Mouse (Mus musculus): ENCODE data around the gene Vwa8. TPM values are rescaled to one million over a fixed set of nuclear protein-coding genes. Genes with fewer than 3 reads are reported as not detected.

Vwa8 gene
- polyA plus RNA-seq, 1 experiment, result 13.9 TPM

DNA sequence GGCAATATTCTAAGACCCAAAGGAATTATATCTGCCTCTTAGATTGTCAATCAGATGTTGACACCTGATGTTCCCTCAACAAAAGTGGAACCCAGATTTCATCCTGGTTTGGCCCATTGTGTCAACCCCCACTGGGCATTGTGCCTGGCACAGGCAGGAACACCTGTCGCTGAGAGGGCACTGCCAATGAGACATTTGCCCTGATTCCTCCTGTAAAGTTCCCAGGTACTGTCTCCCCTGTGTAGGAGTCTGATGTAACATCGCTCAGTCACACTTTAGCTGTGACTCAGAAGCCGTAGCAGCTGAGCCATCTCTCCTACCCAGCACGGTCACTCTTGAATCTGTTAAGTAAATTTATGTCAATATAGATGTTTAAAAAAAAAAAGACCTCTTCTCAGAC is 382.8 kb downstream of the Vwa8 start:
- no peaks in the 10 kb centered on the region for H3K36me3 ChIP-seq (ENCODE audit: control insufficient read depth, insufficient read depth)
- no peaks in the 10 kb centered on the region for H3K79me3 ChIP-seq (ENCODE audit: low read depth)
- no peaks in the 10 kb centered on the region for H3K79me2 ChIP-seq (ENCODE audit: control insufficient read depth, insufficient read depth)
- peaks cover 13% of the 10 kb centered on the region for H3K27me3 ChIP-seq (ENCODE audit: control insufficient read depth, insufficient read depth, insufficient read length)
- H3K4me3 ChIP-seq (ENCODE audit: insufficient read depth, poor library complexity, severe bottlenecking), result no peak overlapping the region
- no peak overlapping the region for H3ac ChIP-seq (ENCODE audit: control insufficient read depth, insufficient read length, low read depth)
- TF ChIP-seq CTCF (IDR thresholded peaks at IDR 0.05; ENCODE audit: control insufficient read depth, insufficient read depth, insufficient read length) (no peak), MYOD1 (IDR thresholded peaks at IDR 0.05; ENCODE audit: control insufficient read depth, insufficient read length, low read depth) (no peak)

DNA sequence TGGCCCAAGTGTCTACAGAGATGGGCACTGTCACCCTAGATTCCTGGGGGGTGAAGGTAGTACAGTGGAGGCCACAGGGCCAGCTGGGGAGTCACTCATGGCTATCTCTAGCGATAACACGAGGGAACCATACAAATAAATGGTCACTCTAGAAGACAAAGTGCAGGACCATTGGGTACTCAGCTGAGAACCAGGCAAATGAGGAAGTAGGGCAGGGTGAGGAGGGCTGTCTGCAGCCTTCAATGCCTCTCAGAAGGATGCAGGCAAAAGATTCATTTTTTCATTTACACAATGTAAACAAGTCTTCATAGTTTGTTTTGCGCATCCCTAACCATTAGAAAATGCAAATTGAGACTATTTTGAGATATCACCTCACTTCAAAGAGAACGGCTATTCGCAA is 384.8 kb downstream of the Vwa8 start:
- Histone ChIP-seq H3K79me3 (ENCODE audit: low read depth) (no peaks in the 10 kb centered on the region), H3K4me3 (ENCODE audit: insufficient read depth, poor library complexity, severe bottlenecking) (no peak overlapping the region), H3K36me3 (ENCODE audit: control insufficient read depth, insufficient read depth) (no peaks in the 10 kb centered on the region), H3ac (ENCODE audit: control insufficient read depth, insufficient read length, low read depth) (no peak overlapping the region), H3K79me2 (ENCODE audit: control insufficient read depth, insufficient read depth) (no peaks in the 10 kb centered on the region), H3K27me3 (ENCODE audit: control insufficient read depth, insufficient read depth, insufficient read length) (peaks cover 13% of the 10 kb centered on the region)
- TF ChIP-seq MAX (IDR thresholded peaks at IDR 0.05) (no peak), MYOD1 (IDR thresholded peaks at IDR 0.05; ENCODE audit: control insufficient read depth, insufficient read length, low read depth) (no peak), CEBPB (IDR thresholded peaks at IDR 0.05; ENCODE audit: low read depth) (no peak), MYOG (IDR thresholded peaks at IDR 0.05; ENCODE audit: control insufficient read depth, extremely low read depth, insufficient read length) (no peak), CTCF (IDR thresholded peaks at IDR 0.05; ENCODE audit: control insufficient read depth, insufficient read depth, insufficient read length) (no peak), FOSL1 (IDR thresholded peaks at IDR 0.05; ENCODE audit: insufficient read depth, low read length, poor library complexity, severe bottlenecking) (no peak), USF1 (IDR thresholded peaks at IDR 0.05; ENCODE audit: low read depth) (no peak)

DNA sequence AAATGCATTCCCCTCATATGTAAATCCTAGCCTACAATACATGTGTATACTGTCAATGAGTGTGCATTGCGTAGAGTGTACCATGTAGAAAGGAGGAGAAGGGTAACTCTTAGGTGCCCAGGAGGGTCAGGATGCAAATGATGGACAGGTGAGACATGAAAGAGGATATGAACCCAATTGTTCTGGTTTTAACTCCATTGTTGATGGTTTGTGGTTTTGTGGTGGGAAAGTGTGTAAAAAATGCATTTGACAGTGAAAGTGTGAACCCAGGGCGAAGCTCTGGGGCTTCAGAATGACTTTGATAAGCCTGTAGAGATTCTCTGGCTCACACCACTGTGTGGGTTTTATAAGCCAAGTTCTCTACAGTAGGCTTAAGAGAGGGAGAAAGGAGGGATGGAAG is 385.7 kb downstream of the Vwa8 start:
- peaks cover 13% of the 10 kb centered on the region for H3K27me3 ChIP-seq (ENCODE audit: control insufficient read depth, insufficient read depth, insufficient read length)
- H3K36me3 ChIP-seq (ENCODE audit: control insufficient read depth, insufficient read depth), result no peaks in the 10 kb centered on the region
- no peaks in the 10 kb centered on the region for H3K79me2 ChIP-seq (ENCODE audit: control insufficient read depth, insufficient read depth)
- no peak overlapping the region for H3K4me3 ChIP-seq (ENCODE audit: insufficient read depth, poor library complexity, severe bottlenecking)
- H3ac ChIP-seq (ENCODE audit: control insufficient read depth, insufficient read length, low read depth), result no peak overlapping the region
- no peaks in the 10 kb centered on the region for H3K79me3 ChIP-seq (ENCODE audit: low read depth)
- TF ChIP-seq USF1 (IDR thresholded peaks at IDR 0.05; ENCODE audit: low read depth), result no peak
- TF ChIP-seq MYOG (IDR thresholded peaks at IDR 0.05; ENCODE audit: control insufficient read depth, extremely low read depth, insufficient read length), result no peak
- no peak for TF ChIP-seq FOSL1 (IDR thresholded peaks at IDR 0.05; ENCODE audit: insufficient read depth, low read length, poor library complexity, severe bottlenecking)
- no peak for TF ChIP-seq MYOD1 (IDR thresholded peaks at IDR 0.05; ENCODE audit: control insufficient read depth, insufficient read length, low read depth)
- no peak for TF ChIP-seq CTCF (IDR thresholded peaks at IDR 0.05; ENCODE audit: control insufficient read depth, insufficient read depth, insufficient read length)
- TF ChIP-seq CEBPB (IDR thresholded peaks at IDR 0.05; ENCODE audit: low read depth), result no peak
- TF ChIP-seq MAX (IDR thresholded peaks at IDR 0.05), result no peak

DNA sequence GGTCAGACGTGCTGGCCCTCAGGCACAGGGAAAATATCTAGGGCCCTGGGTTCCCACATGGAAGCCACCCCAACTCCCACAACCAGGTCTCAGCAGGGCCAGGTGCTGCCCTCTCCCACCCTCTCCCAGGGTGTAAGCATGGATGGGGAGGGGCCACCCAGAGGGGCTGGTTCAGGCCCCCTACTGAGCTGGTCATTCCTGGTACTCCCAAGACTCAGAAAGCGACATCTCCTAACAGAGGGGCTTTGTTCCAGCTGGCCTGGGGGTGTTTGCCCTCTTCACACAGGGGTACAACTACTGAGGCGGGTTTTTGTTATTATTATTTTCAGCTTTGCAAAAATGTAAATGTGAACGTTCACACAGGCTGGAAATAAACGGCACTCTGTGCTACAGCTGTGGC is 386.3 kb downstream of the Vwa8 start:
- Histone ChIP-seq H3K79me3 (ENCODE audit: low read depth) (no peaks in the 10 kb centered on the region), H3K36me3 (ENCODE audit: control insufficient read depth, insufficient read depth) (no peaks in the 10 kb centered on the region), H3K27me3 (ENCODE audit: control insufficient read depth, insufficient read depth, insufficient read length) (peaks cover 13% of the 10 kb centered on the region), H3K79me2 (ENCODE audit: control insufficient read depth, insufficient read depth) (no peaks in the 10 kb centered on the region), H3ac (ENCODE audit: control insufficient read depth, insufficient read length, low read depth) (no peak overlapping the region), H3K4me3 (ENCODE audit: insufficient read depth, poor library complexity, severe bottlenecking) (no peak overlapping the region)
- TF ChIP-seq CEBPB (IDR thresholded peaks at IDR 0.05; ENCODE audit: low read depth) (no peak), FOSL1 (IDR thresholded peaks at IDR 0.05; ENCODE audit: insufficient read depth, low read length, poor library complexity, severe bottlenecking) (no peak), MAX (IDR thresholded peaks at IDR 0.05) (no peak), MYOD1 (IDR thresholded peaks at IDR 0.05; ENCODE audit: control insufficient read depth, insufficient read length, low read depth) (no peak), USF1 (IDR thresholded peaks at IDR 0.05; ENCODE audit: low read depth) (no peak), CTCF (IDR thresholded peaks at IDR 0.05; ENCODE audit: control insufficient read depth, insufficient read depth, insufficient read length) (no peak), MYOG (IDR thresholded peaks at IDR 0.05; ENCODE audit: control insufficient read depth, extremely low read depth, insufficient read length) (no peak)

DNA sequence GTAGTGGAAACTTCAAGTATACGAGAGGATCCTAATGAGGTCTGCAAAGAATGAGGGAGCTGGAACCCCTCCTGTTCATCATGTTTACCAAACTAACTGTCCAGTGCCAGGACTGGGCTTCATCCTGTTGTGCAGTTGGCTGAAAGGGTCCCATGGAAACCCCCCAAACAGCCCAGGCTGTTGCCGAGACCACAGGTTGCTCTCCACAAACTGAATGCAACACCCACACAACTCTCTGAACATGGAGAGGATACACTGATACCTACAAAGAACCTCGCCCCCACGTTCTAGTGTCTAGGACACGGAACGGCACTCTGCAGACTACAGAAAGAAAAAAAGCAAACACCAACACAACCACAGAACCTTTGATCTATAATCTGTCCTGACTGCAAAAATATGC is 387.4 kb downstream of the Vwa8 start:
- no peak overlapping the region for H3ac ChIP-seq (ENCODE audit: control insufficient read depth, insufficient read length, low read depth)
- no peak overlapping the region for H3K4me3 ChIP-seq (ENCODE audit: insufficient read depth, poor library complexity, severe bottlenecking)
- H3K79me3 ChIP-seq (ENCODE audit: low read depth), result no peaks in the 10 kb centered on the region
- no peak for TF ChIP-seq CEBPB (IDR thresholded peaks at IDR 0.05; ENCODE audit: low read depth)
- H3K79me2 ChIP-seq (ENCODE audit: control insufficient read depth, insufficient read depth), result no peaks in the 10 kb centered on the region
- H3K36me3 ChIP-seq (ENCODE audit: control insufficient read depth, insufficient read depth), result no peaks in the 10 kb centered on the region
- peaks cover 13% of the 10 kb centered on the region for H3K27me3 ChIP-seq (ENCODE audit: control insufficient read depth, insufficient read depth, insufficient read length)

DNA sequence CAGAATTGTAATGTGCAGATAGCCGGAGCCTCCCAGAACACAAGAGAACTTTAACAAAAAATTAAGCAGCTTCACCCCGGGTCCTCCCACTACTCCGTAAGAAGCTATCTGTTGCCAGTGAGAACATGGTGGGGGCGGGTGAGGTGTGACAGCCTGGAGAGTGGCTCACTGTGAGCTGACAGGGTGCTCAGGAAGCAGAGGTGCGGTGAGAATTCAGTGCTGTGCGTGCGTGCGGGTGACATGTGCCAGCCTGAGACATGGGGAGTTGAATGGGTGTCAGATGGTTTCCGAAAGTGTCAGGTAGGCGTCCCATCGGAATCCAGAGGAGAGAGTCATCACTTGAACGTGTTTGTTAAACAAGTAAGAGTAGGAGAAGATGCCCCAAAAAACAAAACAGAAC is 390.6 kb downstream of the Vwa8 start:
- Histone ChIP-seq H3ac (ENCODE audit: control insufficient read depth, insufficient read length, low read depth) (no peak overlapping the region), H3K79me3 (ENCODE audit: low read depth) (no peaks in the 10 kb centered on the region), H3K79me2 (ENCODE audit: control insufficient read depth, insufficient read depth) (no peaks in the 10 kb centered on the region), H3K4me3 (ENCODE audit: insufficient read depth, poor library complexity, severe bottlenecking) (no peak overlapping the region), H3K27me3 (ENCODE audit: control insufficient read depth, insufficient read depth, insufficient read length) (peaks cover 13% of the 10 kb centered on the region), H3K36me3 (ENCODE audit: control insufficient read depth, insufficient read depth) (no peaks in the 10 kb centered on the region)
- TF ChIP-seq FOSL1 (IDR thresholded peaks at IDR 0.05; ENCODE audit: insufficient read depth, low read length, poor library complexity, severe bottlenecking), result no peak
- TF ChIP-seq MYOG (IDR thresholded peaks at IDR 0.05; ENCODE audit: control insufficient read depth, extremely low read depth, insufficient read length), result no peak
- TF ChIP-seq CEBPB (IDR thresholded peaks at IDR 0.05; ENCODE audit: low read depth), result no peak
- no peak for TF ChIP-seq USF1 (IDR thresholded peaks at IDR 0.05; ENCODE audit: low read depth)
- no peak for TF ChIP-seq CTCF (IDR thresholded peaks at IDR 0.05; ENCODE audit: control insufficient read depth, insufficient read depth, insufficient read length)
- TF ChIP-seq MYOD1 (IDR thresholded peaks at IDR 0.05; ENCODE audit: control insufficient read depth, insufficient read length, low read depth), result no peak
- TF ChIP-seq MAX (IDR thresholded peaks at IDR 0.05), result no peak
